Mouse (Mus musculus) CD4-positive helper T cell, adult 2 months (primary cell): Measurements from ENCODE around the gene AI987944.
A peak's percentile ranks its signal among the peaks of the same experiment; 100 is the strongest.

Experiments
- DNase-seq: peaks from one replicate; pipeline ENCODE4 v3.0.0-alpha.2; 2012; ENCODE audit warnings: low read depth, missing footprints, low spot score

Gene AI987944

GRCm38 (mm10) chr7:41393048-41393971, at the start of gene AI987944:
AI987944 (minus strand) TSS chr7:41393379.
- peak; percentile 94 for DNase-seq

DNA sequence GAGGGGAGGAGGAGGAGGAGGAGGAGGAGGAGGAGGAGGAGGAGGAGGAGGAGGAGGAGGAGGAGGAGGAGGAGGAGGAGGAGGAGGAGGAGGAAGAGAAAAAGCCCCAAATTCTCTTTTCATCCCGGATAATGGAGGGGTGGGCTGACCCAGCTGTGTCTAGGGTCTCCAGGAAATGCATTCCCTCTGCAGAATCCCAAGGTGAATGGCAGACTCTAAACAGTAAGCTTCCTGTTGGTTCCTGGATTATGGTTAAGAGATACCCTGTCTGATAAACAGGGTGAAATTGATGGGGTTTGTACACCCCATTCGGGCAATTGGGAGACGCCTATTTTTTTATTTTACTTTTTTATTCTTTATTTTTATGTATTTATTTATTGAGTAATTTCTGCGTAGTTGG, 951 bp upstream of the AI987944 start:
- DNase-seq: no peak
